Mouse (Mus musculus) embryonic facial prominence, embryonic 11.5 days (tissue): ENCODE data around the gene Tmem240. TPM values are rescaled to one million over a fixed set of nuclear protein-coding genes. Genes with fewer than 3 reads are reported as not detected.

Source experiments
- ATAC-seq: fragments of 200-750 bp; cut with Nextera tagmentation; replicated peaks from 2 replicates; pipeline ENCODE4 v1.8.0; 2017; ENCODE audit warnings: low read depth; ENCODE audit not compliant: insufficient number of reproducible peaks, low FRiP score, low TSS enrichment
- DNase-seq: peaks from one replicate; pipeline ENCODE4 v3.0.0-alpha.2; 2015; ENCODE audit warnings: low spot score
- H3K27ac ChIP-seq: fragments of 300-500 bp; sonication (generic); replicated peaks from 2 replicates; pipeline ENCODE4 v1.5.1; 2014; ENCODE audit warnings: mild to moderate bottlenecking, low read depth, low read length, control low read depth
- H3K27me3 ChIP-seq: fragments of 300-500 bp; sonication (generic); 2 replicates; pipeline ENCODE4 v1.6.1; 2014; ENCODE audit warnings: mild to moderate bottlenecking, low read length, moderate library complexity, mixed read lengths; ENCODE audit not compliant: control insufficient read depth, insufficient read depth
- H3K36me3 ChIP-seq: fragments of 300-500 bp; sonication (generic); replicated peaks from 2 replicates; pipeline ENCODE4 v1.6.1; 2014; ENCODE audit warnings: low read depth, mild to moderate bottlenecking, low read length, moderate library complexity, mixed read lengths; ENCODE audit not compliant: control insufficient read depth, insufficient read depth
- H3K4me1 ChIP-seq: fragments of 300-500 bp; sonication (generic); 2 replicates; pipeline ENCODE4 v1.6.1; 2014; ENCODE audit warnings: low read length, mixed read lengths; ENCODE audit not compliant: control insufficient read depth, insufficient read depth
- H3K4me2 ChIP-seq: fragments of 300-500 bp; sonication (generic); 2 replicates; pipeline ENCODE4 v1.6.1; 2014; ENCODE audit warnings: low read depth, mild to moderate bottlenecking, control low read depth, low read length, moderate library complexity
- H3K4me3 ChIP-seq: fragments of 300-500 bp; sonication (generic); 2 replicates; pipeline ENCODE4 v1.5.1; 2014; ENCODE audit warnings: low read depth, low read length, control low read depth
- H3K9ac ChIP-seq: fragments of 300-500 bp; sonication (generic); replicated peaks from 2 replicates; pipeline ENCODE4 v1.6.1; 2014; ENCODE audit warnings: mild to moderate bottlenecking, control low read depth, low read length
- H3K9me3 ChIP-seq: fragments of 300-500 bp; sonication (generic); replicated peaks from 2 replicates; pipeline ENCODE4 v1.6.1; 2016; ENCODE audit warnings: mild to moderate bottlenecking, low read length, inconsistent platforms, mixed read lengths; ENCODE audit not compliant: control insufficient read depth
- WGBS: fragments of 180-500 bp; shearing (Covaris S2); extraction: QIAGEN DNeasy Blood & Tissue Kit; methylation state at CpG from one replicate; pipeline ENCODE4 v1.1.7; 2014; 5-methylcytosine and 5-hydroxymethylcytosine counted together
- polyA plus RNA-seq: library from polyadenylated mRNA; unstranded; fragments of >200 nt; fragmentation: Nextera tagmentation; extraction: Ambion mirVana; gene quantifications from 2 replicates; pipeline ENCODE4 v1.2.1, GENCODE M21; 2014

Gene Tmem240
- polyA plus RNA-seq, 1 experiment from 2014 or later: 0.56 TPM

DNA sequence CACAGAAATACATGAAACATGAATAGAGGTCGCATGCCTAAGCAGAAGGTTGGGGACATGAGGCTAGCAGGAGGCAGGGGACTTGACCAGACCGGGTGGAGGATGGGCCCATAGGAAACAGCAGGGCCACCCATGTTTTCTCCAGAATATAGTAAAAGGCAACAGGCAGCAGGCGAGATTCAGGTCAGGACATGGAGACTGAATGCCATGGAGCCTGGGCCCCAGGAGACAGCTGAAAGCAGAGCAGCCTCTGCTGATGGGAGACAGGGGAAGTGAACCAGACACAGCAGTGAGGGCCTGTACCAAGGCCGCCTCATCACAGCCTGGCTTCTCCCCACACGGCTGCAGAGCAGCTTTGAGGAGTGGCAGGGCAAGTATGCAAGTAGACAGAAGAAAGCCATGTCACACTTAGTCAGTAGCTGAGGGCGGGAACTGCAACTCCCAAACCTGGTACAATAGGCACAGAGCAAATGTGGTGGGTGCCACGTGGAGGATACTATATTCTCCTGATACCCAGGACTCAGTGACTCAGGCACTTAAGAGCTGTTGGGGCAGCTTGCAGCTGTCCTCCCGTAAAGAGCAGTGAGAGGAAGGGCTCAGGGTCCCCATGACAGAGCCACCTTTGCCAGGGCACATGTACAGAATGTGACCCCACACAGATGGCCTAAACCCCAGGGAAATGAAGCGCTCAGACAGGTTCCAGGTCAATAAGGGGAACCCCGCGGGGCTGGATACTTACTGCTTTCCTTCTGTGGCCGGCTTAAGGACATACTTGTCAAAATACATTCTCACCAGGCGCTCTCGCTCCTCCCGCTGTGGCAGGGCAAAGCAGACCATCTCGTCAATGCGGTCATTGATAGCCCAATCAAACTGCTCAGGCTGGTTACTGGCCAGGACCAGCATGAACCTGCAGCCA is 12.2 kb downstream of the Tmem240 start:
- Histone ChIP-seq H3K27ac (no peak overlapping the region), H3K36me3 (peaks cover 17% of the 10 kb centered on the region), H3K9me3 (no peaks in the 10 kb centered on the region), H3K4me2 (no peak overlapping the region), H3K4me1 (no peaks in the 10 kb centered on the region), H3K9ac (no peak overlapping the region), H3K4me3 (no peak overlapping the region), H3K27me3 (no peaks in the 10 kb centered on the region)
- DNase-seq: no peak
- WGBS: 89% methylated on average over 17 of the region's 17 CpGs
- no peak for ATAC-seq

GRCm38 (mm10) chr4:155757011-155757410 is 22.4 kb downstream of the Tmem240 start:
- ATAC-seq (no peak), DNase-seq (no peak)
- no peaks in the 10 kb centered on the region for H3K27me3 ChIP-seq
- no peaks in the 10 kb centered on the region; the same call in none of the 2 replicates for H3K4me1 ChIP-seq
- no peak overlapping the region for H3K4me3 ChIP-seq
- no peak overlapping the region for H3K9ac ChIP-seq
- no peaks in the 10 kb centered on the region for H3K9me3 ChIP-seq
- 92% methylated on average over 12 of the region's 12 CpGs for WGBS
- H3K27ac ChIP-seq: no peak overlapping the region
- peaks cover 9% of the 10 kb centered on the region for H3K36me3 ChIP-seq
- H3K4me2 ChIP-seq: no peak overlapping the region

- Histone ChIP-seq H3K36me3 (peaks cover 4% of the 10 kb centered on the region), H3K4me1 (no peaks in the 10 kb centered on the region; the same call in none of the 2 replicates), H3K9me3 (no peaks in the 10 kb centered on the region), H3K27me3 (no peaks in the 10 kb centered on the region), H3K4me2 (peak overlapping the region; percentile 87), H3K4me3 (peak overlapping the region; percentile 88), H3K9ac (peak overlapping the region; percentile 70), H3K27ac (no peak overlapping the region; the same call in 1 of the 2 replicates)
- peak; percentile 59 for DNase-seq
- 4% methylated on average over 10 of the region's 10 CpGs for WGBS
- ATAC-seq: no peak
These were observed 25.4 kb downstream of the Tmem240 start for GRCm38 (mm10) chr4:155759862-155760612.

GRCm38 (mm10) chr4:155760613-155761355 is 26.2 kb downstream of the Tmem240 start, which contains the start of gene Atad3a:
Gene Atad3a, minus strand, starts transcription at chr4:155761093.
- Histone ChIP-seq H3K4me3 (peak within 1 kb of the TSS; percentile 88), H3K27me3 (no peaks in the 10 kb centered on the region), H3K4me1 (no peaks in the 10 kb centered on the region; the same call in none of the 2 replicates), H3K27ac (peak within 1 kb of the TSS; percentile 0; the same call in 1 of the 2 replicates), H3K36me3 (peaks cover 4% of the 10 kb centered on the region), H3K9ac (peak within 1 kb of the TSS; percentile 70), H3K9me3 (no peaks in the 10 kb centered on the region), H3K4me2 (peak within 1 kb of the TSS; percentile 87)
- ATAC-seq (peak; percentile 95), DNase-seq (peak; percentile 97)
- under 1% methylated on average over 66 of the region's 68 CpGs for WGBS

DNA sequence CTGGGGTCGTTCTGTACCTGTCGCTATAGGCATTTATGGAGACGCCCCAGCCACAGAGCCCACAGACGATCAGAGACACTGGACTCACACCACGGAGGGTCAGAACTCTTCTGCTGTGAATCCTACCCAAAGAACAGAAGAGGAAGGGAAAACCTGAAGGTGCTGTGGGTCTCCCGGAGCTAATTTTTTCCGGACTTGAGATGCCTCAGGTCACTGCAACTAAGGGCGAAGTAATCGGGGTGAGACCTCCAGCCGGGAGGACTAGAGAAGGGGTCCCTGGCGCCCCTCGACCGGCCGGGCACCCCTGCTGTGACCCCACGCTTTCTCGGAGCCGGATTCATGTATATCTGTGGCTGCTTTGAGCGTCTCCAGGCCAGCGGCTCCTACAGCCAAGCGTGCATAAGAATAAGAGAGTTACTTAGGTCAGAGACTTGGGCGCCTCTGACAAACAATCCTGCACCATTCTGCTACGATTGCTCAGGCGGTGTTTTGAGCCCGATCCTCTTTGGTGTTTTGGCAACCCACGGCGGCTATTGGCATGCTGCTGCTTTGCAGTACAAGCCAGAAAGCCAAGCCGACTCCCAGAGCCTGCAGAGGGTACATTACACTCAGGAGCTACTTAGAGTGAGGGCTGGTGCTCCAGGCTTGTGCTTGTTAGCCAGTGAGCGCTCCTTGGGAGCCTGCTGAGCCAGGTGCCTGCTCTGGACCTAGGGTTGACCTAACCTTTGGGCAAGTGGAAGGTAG is 26.9 kb downstream of the Tmem240 start:
- Histone ChIP-seq H3K4me2 (peak overlapping the region; percentile 87), H3K9ac (peak overlapping the region; percentile 61), H3K4me1 (no peaks in the 10 kb centered on the region; the same call in none of the 2 replicates), H3K9me3 (no peaks in the 10 kb centered on the region), H3K36me3 (no peaks in the 10 kb centered on the region; the same call in 1 of the 2 replicates), H3K27me3 (no peaks in the 10 kb centered on the region), H3K4me3 (peak overlapping the region; percentile 88), H3K27ac (0 out of 2 replicates have a peak overlapping the region, but pooled peaks have one; percentile 0)
- 0 out of 2 replicates have a peak, but pooled peaks have one; percentile 12 for ATAC-seq
- 2% methylated on average over 28 of the region's 28 CpGs for WGBS
- no peak for DNase-seq

DNA sequence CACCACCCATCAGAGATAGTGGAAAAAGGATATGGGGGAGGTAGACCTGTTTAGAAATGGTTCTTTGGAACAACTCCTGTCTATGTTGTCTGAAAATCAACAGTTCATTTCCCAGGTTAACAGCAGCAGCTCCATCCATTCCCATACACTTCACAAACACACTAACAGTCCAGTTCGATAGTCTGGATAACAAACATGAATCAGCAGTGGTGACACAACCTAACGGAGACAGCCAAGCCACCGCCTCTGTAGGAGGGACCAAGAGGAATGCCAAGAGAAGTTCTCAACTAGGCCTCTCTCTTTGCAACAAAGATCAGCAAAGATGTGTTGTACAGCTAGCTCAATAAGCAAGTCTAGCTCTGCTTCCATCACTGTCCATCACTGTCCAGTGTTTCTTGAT is 27.8 kb downstream of the Tmem240 start:
- Histone ChIP-seq H3K27ac (no peak overlapping the region), H3K4me3 (no peak overlapping the region), H3K36me3 (no peaks in the 10 kb centered on the region; the same call in 1 of the 2 replicates), H3K27me3 (no peaks in the 10 kb centered on the region), H3K4me1 (no peaks in the 10 kb centered on the region; the same call in none of the 2 replicates), H3K9me3 (no peaks in the 10 kb centered on the region), H3K9ac (no peak overlapping the region), H3K4me2 (no peak overlapping the region; the same call in 1 of the 2 replicates)
- 88% methylated on average over 3 of the region's 3 CpGs for WGBS
- DNase-seq (no peak), ATAC-seq (no peak)

GRCm38 (mm10) chr4:155769496-155769879 is 34.9 kb downstream of the Tmem240 start:
- Histone ChIP-seq H3K4me1 (peaks cover 2% of the 10 kb centered on the region), H3K36me3 (no peaks in the 10 kb centered on the region), H3K27me3 (no peaks in the 10 kb centered on the region; the same call in 1 of the 2 replicates), H3K4me3 (peak overlapping the region; percentile 43), H3K4me2 (peak overlapping the region; percentile 77), H3K9ac (peak overlapping the region; percentile 90), H3K27ac (no peak overlapping the region), H3K9me3 (no peaks in the 10 kb centered on the region)
- ATAC-seq (no peak), DNase-seq (no peak)
- 66% methylated on average over 5 of the region's 5 CpGs for whole genome bisulfite sequencing
